Mouse (Mus musculus): ENCODE results near the gene Gm973.

Gm973 gene

GRCm38 (mm10) chr1:59516026-59516917 is at the start of gene Gm973:
Gene Gm973 (plus strand): TSS chr1:59516264.
- DNase-seq (ENCODE audit: low spot score in 2 of 2): peak; percentile 40 to 72

- no peak for DNase-seq (ENCODE audit: low spot score in 2 of 2)
Observed at GRCm38 (mm10) chr1:59469170-59469569, 46.9 kb upstream of the Gm973 start.

- no peak for DNase-seq (ENCODE audit: low spot score in 2 of 2)
Observed at GRCm38 (mm10) chr1:59470766-59471165, 45.3 kb upstream of the Gm973 start.

DNA sequence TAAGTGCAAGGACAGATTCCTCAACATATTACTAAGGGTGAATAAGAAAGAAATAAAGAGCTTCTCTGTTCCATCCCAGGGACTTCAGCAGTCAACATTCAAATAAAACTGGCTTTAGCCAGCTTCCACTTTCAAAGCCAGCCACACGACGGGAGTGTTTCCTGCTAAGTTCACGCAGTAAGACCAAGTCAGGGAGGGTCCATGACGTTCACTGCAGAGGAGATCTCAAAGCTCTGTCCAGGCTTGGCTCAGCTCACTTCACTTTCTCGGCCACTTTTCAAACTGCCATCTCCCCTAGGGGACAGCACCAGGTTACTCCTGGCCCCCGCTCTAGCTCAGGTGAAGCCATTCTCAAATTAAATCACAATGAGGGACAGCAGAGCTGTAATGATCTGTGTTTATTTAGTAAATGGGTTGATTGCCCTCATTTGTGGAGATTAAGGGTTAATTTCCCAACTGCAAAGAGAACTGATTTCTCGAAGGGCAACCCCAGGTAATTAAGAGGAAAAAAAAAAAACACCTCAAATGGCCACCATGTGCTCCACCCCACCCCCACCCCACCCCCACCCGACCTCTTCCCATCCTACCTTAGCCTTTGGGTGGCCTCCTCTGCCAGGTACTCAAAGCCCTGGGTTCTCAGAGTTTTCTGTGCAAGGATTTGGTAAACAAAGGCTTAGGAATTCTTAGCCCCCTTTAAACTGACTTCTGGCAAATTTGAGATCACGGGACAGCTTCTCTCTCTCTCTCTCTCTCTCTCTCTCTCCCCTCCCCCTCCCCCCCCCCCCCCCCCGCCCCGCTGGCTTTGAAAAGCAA is 43.5 kb upstream of the Gm973 start:
- no peak for DNase-seq (ENCODE audit: low spot score in 2 of 2)

- no peak for DNase-seq (ENCODE audit: low spot score in 2 of 2)
Observed at GRCm38 (mm10) chr1:59473181-59473555, 42.9 kb upstream of the Gm973 start.

GRCm38 (mm10) chr1:59475618-59476017 is 40.4 kb upstream of the Gm973 start:
- no peak for DNase-seq (ENCODE audit: low spot score in 2 of 2)

- DNase-seq (ENCODE audit: low spot score in 2 of 2): no peak
Observed at GRCm38 (mm10) chr1:59478911-59479310, 37.2 kb upstream of the Gm973 start.

DNA sequence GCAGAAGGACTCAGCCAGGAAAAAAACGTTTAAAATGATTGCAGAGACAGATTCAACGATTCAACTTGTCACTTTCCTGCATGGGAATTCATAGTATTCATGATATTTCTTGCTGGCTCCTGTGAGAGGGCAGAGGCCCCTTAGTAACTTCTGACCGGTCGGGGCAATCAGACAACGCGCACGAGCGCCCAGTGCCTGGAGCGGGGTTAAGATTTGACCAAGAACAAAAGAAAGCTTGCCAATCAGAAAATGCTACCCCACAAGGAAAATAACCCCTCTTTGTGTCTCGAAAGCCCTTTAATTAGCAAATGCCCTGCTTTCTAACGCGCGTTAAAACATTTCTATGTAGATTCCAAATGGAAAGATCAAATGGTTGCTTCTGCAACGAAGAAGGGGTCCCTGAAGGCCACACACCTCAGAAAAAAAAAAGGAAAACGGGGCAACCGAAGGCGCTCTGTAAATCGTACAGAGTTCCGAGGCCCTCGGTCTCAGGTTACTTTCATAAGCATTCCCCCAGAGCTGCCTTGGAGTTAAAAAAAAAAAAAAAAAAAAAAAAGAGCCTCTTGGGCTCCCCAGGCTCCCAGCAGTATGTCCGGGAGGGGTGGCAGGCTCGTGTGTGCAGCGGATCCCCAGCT is 35.1 kb upstream of the Gm973 start:
- DNase-seq (ENCODE audit: low spot score in 2 of 2): no peak

DNA sequence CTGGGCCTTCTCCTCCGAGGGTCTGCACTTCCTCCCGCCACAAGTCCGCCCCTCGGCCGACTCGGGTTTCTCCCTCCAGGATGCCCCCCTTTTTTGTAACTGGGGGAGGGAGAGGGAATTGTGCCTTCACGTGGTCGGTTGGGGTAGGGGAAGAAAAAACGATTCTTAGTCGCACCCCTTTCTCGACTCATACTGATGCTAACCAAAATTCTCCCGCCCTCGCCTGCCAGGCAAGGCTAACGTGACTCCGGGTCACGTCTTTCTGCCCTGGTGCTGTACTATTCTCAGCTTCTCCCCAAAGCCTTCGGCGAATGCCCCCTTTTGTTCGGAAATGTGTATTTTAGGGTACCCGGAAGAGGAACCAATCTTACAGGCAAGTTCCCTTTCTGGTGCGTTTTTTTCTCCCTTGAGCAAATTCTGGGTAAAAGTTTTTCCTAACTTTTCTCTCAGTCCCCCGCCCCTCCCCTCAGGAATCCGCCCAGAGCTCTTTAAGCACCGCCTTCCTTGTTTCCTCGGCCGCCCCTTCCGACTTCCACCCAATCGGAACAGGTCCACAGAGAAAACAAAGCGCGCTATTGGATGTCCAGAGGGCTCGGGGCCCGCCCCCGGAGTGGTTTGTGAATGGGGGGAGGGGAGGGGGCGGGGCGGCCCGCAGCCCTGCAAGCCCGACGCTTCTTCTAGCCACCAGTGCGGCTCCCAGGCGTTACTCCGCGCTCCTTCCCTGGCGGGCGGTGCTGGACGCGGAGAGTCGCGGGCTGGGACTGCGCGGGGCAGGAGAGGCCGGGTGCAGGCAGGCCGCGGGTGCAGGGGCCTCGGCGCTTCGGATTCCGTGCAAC is 34.4 kb upstream of the Gm973 start:
- peak; percentile 72 to 89 for DNase-seq (ENCODE audit: low spot score in 2 of 2)

DNA sequence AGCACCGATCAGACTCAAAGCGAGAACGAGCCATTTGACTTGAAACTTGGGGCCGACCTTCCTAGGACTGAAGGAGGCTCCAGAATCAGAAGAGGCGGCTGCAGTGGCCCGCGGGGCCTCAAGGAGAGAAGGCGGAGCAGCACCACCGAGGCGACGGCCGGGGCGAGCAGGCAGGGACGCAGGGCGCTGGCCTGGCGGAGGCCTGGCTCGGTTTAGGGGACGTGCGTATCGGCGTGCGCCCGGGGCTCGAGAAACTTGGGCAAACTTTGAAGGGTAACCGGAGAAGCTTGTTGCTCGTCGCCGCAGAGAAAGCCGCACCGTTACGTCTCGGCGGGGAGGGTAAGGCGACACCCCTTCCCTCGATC is 33.8 kb upstream of the Gm973 start, which contains the start of gene Fzd7:
TSS of gene Fzd7 (plus strand) at position 94 of the 365 bp plus-strand sequence.
- no peak for DNase-seq (ENCODE audit: low spot score in 2 of 2)

GRCm38 (mm10) chr1:59482696-59483520 is 33.2 kb upstream of the Gm973 start:
- DNase-seq (ENCODE audit: low spot score in 2 of 2): peak in 1 of 2 experiments; percentile 40

DNA sequence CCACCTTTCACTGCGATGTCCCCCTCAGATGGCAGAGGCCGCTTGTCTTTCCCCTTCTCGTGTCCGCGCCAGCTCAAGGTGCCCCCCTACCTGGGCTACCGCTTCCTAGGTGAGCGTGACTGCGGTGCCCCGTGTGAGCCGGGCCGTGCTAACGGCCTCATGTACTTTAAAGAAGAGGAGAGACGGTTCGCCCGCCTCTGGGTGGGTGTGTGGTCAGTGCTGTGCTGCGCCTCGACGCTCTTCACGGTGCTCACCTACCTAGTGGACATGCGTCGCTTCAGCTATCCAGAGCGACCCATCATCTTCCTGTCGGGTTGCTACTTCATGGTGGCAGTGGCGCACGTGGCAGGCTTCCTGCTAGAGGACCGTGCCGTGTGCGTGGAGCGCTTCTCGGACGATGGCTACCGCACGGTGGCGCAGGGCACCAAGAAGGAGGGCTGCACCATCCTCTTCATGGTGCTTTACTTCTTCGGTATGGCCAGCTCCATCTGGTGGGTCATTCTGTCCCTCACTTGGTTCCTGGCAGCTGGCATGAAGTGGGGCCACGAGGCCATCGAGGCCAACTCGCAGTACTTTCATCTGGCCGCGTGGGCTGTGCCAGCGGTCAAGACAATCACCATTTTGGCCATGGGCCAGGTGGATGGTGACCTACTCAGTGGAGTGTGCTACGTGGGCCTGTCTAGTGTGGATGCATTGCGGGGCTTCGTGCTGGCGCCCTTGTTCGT is 32.4 kb upstream of the Gm973 start:
- peak; percentile 47 to 91 for DNase-seq (ENCODE audit: low spot score in 2 of 2)

DNA sequence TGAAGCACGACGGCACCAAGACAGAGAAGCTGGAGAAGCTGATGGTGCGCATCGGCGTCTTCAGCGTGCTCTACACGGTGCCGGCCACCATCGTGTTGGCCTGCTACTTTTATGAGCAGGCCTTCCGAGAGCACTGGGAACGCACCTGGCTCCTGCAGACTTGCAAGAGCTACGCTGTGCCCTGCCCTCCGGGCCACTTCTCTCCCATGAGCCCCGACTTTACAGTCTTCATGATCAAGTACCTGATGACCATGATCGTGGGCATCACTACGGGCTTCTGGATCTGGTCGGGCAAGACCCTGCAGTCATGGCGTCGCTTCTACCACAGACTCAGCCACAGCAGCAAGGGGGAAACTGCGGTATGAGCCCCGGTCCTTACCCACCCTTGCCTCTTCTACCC is 31.8 kb upstream of the Gm973 start:
- no peak for DNase-seq (ENCODE audit: low spot score in 2 of 2)

DNA sequence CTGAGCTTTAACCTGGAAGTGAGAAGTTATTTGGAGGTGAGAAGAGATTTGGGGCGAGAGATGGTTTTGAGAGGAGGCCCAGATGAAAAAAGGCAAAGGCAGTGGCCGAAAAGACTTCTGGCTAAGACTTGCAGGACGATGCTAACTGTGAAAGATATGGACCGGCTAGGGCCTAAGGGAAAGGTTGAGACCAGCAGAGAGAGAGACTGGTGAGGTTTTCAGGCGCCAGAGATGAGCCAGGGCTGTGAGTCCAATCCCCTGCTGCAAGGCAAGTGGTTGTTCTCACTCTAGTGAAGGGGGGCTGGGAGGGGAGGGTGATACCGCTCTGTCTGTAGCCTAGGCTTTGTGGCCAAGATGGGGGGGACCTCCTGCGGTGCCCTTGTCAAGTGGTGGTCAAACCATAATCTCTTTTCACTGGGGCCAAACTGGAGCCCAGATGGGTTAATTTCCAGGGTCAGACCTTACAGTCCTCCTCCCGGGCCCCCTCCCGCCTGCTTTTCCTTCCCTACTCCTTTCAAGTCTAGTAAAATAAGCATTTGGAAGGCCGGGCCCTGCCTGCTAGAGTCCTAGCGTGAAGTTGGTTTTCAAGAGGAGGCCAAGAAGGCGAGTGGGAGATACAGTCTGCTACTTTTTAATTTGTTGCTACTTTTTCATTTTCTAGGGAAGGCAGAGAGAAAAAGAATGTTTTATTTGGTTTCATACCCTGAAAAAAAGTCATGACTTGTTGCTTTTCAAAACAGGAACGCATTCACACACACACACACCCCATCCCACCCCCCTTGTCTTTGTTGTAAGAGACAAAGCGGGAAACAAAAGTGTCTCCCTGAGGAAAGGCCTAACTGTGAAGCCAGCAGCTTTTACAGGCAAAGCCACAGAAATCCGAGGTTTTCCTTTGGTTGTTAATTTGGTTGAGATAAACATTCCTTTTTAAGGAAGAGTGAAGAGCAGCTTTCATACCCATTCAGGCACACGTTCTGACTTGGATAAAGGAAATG is 31.0 kb upstream of the Gm973 start:
- peak in 1 of 2 experiments; percentile 37 for DNase-seq (ENCODE audit: low spot score in 2 of 2)

- no peak for DNase-seq (ENCODE audit: low spot score in 2 of 2)
Observed at GRCm38 (mm10) chr1:59485803-59486202, 30.3 kb upstream of the Gm973 start.

DNA sequence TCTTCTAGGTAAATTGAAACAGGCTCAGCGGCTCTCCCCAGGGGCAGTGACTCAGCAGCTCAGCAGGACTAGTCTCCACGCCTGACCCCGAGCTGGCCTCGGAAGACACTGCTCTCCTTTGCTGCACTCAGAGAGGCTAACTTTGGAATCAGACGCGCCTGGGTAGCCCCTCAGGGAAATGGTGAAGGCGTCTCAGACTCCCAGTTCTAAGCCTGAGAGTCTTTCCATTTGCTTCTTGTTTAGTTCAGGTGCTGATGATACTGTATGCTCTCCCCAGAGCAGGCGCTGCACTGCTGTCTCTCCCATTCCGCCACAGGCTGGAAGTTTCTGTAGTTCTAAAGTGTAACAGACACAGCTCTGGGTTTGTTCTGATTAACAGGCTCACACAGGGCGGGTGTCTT is 28.4 kb upstream of the Gm973 start:
- DNase-seq (ENCODE audit: low spot score in 2 of 2): no peak

- no peak for DNase-seq (ENCODE audit: low spot score in 2 of 2)
Observed at GRCm38 (mm10) chr1:59488481-59488880, 27.6 kb upstream of the Gm973 start.

GRCm38 (mm10) chr1:59488991-59489390 is 27.1 kb upstream of the Gm973 start:
- DNase-seq (ENCODE audit: low spot score in 2 of 2): no peak

DNA sequence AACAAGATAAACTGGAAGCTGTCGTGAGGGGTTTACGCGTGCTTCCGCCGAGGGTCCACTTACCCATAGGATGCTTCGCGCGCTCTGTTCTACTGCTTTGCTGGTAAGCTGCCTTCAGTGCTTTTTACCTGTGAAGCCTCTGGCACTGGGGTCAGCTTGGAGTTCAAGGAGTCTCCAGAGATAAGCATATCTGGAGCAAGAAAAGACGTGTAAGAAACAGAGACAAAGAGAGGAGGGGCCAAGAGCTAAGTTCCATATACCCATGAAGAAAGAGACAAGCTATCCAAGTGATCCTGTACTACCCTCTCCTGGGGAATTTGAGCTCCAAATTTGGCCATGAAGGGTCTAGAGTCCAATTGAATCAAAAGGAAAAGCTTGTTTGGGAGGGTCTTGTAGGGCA is 24.5 kb upstream of the Gm973 start:
- DNase-seq (ENCODE audit: low spot score in 2 of 2): no peak
